ENCODE assay signal across 20 mouse cellular contexts in genomic region chr12:53027308-53027707, GRCm38 (mm10).
DNase-seq lines count a peak whose midpoint lies in the region; ATAC-seq lines count a peak whose summit lies in the region.
"Had no signal": no experiment of that assay in that cellular context is flagged by ENCODE, and none has a peak within 500 bp of the region (broad histone marks: within the 10 kb centered on the region; RNA-seq: fewer than 3 reads in every experiment).

No protein-coding gene starts in this region.

- no peaks in the 10 kb centered on the region; the same call in 1 of the 2 replicates for H3K4me1 ChIP-seq in forebrain, embryonic 11.5 days (replicated peaks; ENCODE audit: control insufficient read depth, insufficient read depth, low read length)
- H3K4me1 ChIP-seq: embryonic facial prominence, embryonic 13.5 days; heart, embryonic 15.5 days had no signal

- H3K27me3 ChIP-seq in forebrain, embryonic 11.5 days (ENCODE audit: control insufficient read depth, insufficient read depth, low read length), result no peaks in the 10 kb centered on the region
- H3K27me3 ChIP-seq: CH12.LX; embryonic facial prominence, embryonic 13.5 days; heart, embryonic 15.5 days; hindbrain, embryonic 13.5 days had no signal

- H3K4me3 ChIP-seq in forebrain, embryonic 11.5 days (ENCODE audit: low read depth, low read length), result no peak overlapping the region
- H3K4me3 ChIP-seq: embryonic facial prominence, embryonic 13.5 days; heart, adult 2 months; heart, embryonic 15.5 days; hindbrain, embryonic 13.5 days had no signal

- DNase-seq in 3134 (ENCODE audit: extremely low read depth, insufficient read length, low spot score), result peak; percentile 14
- DNase-seq in 3T3-L1 (ENCODE audit: low read depth, low spot score), result peak; percentile 79
- DNase-seq in R1 (ENCODE audit: low read depth, low spot score), result peak; percentile 6
- peak; percentile 55 for DNase-seq in telencephalon, adult 2 months (ENCODE audit: low read depth, low spot score)
- no peak for DNase-seq in forebrain, embryonic 11.5 days (ENCODE audit: low spot score)
- DNase-seq in testis, postnatal 14 days (ENCODE audit: low spot score), result no peak
- DNase-seq: adrenal gland, postnatal 14 days; cerebellum, adult 18-20 months; cerebellum, adult 9-11 months; cerebellum, postnatal 36 days; gastrocnemius, postnatal 14 days; heart, adult 2 months; heart, postnatal 14 days had no signal

- no peak overlapping the region for H3K27ac ChIP-seq in forebrain, embryonic 11.5 days (ENCODE audit: low read depth, low read length)
- H3K27ac ChIP-seq: embryonic facial prominence, embryonic 13.5 days; heart, adult 2 months; heart, embryonic 15.5 days; hindbrain, embryonic 13.5 days; hindbrain, postnatal 0 days had no signal

- H3K9me3 ChIP-seq in forebrain, embryonic 11.5 days (ENCODE audit: control insufficient read depth, low read length), result no peaks in the 10 kb centered on the region
- H3K9me3 ChIP-seq: embryonic facial prominence, embryonic 13.5 days; heart, embryonic 15.5 days; hindbrain, embryonic 13.5 days had no signal

- no peak for ATAC-seq in forebrain, embryonic 11.5 days (replicated peaks; ENCODE audit: low FRiP score)
- ATAC-seq: forebrain, embryonic 14.5 days; hindbrain, postnatal 0 days had no signal

- 89% methylated on average over 4 of the region's 4 CpGs for WGBS in forebrain, embryonic 11.5 days

- no peak overlapping the region for H3K9ac ChIP-seq in forebrain, embryonic 11.5 days (ENCODE audit: low read length)
- H3K9ac ChIP-seq: embryonic facial prominence, embryonic 13.5 days; heart, embryonic 15.5 days; hindbrain, embryonic 13.5 days had no signal

- no peak overlapping the region for H3K4me2 ChIP-seq in forebrain, embryonic 11.5 days (ENCODE audit: low read depth, low read length, severe bottlenecking)
- H3K4me2 ChIP-seq: embryonic facial prominence, embryonic 13.5 days; heart, embryonic 11.5 days; heart, embryonic 15.5 days; hindbrain, embryonic 13.5 days had no signal

- no peaks in the 10 kb centered on the region for H3K36me3 ChIP-seq in forebrain, embryonic 11.5 days (ENCODE audit: control insufficient read depth, insufficient read depth, low read length)
- H3K36me3 ChIP-seq: embryonic facial prominence, embryonic 13.5 days; heart, embryonic 15.5 days had no signal

Comparison
In these comparisons a context has a peak if more than half of its experiments do, and no peak if none do; other contexts are left out.
1. DNase-seq: peak in 3134 (single experiment), 3T3-L1 (single experiment), R1 (single experiment) and telencephalon, adult 2 months (single experiment); none in forebrain, embryonic 11.5 days (single experiment) and testis, postnatal 14 days (single experiment).